Mouse (Mus musculus) right cerebral cortex, adult 18-20 months (tissue): Measurements from ENCODE around the gene Ppcs.

Experiments used
- DNase-seq: peaks from one replicate; pipeline ENCODE4 v3.0.0; 2022; ENCODE audit warnings: mixed read lengths

Gene Ppcs

DNA sequence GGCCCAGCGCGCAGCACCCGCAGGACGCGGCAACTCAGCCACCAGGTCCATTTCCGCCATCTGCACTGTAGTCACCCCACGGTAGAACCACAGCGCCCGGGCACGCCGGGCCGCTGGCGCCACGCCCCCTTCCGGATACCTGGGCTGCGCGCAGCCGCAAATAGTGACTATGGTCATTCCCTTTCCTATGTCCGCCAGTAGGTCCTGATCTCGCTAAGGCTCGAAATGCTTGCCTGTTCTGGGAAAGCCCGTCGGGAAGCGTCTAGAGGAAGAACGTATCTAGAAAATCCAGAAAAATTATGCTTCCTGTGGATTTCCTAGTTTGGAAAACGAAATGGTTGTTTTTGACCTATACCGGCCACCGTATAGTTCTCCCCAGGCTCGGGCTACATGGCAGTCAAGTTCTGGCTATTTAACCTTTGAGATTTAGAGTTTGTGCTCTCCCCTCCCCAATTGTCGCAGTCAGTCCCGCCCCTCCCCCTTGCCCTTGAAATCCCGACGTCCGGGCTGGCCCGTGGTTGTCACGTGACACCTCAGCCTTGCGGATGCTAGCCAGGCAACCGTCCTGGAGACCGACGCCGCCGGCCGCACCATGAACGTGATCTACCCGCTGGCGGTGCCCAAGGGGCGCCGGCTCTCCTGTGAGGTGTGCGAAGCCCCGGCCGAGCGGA lies at the start of gene Ppcs, which contains the start of gene Zmynd12:
TSS of gene Ppcs (minus strand) at position 127 of the 671 bp plus-strand sequence.
TSS of gene Zmynd12 (plus strand) at position 521 of the 671 bp plus-strand sequence.
- DNase-seq: peak; percentile 88

DNA sequence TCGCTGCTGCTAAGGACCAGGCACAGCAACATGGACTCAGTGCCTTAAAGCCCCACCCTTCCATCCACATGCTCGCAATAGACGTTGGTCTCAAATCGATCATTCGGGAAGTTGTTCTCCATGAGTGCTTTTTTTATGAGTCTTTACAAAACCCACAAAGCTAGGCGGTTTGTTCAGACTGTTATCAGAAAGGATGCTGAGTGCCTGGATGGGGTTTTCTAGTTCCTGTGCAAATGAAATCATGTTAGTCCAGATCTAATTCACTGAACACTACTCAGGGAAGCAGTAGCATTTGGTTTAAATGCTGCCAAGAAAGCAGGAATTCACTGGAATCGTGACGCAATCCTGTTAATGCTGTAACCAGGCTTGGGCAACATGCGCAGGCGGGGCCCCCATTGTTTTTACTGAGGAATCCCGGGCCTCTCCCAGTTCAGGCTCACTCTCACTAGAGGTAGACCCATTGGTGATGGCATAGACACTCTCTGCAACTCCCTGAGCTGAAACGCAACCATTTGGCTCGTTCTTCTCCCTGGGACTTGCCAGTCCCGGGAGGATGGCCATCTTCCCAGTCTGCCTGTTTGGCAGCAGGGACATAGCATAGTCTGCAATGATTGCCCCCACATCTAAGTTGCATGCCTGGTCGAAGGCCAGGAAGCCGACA lies 45.6 kb upstream of the Ppcs start:
- no peak for DNase-seq

DNA sequence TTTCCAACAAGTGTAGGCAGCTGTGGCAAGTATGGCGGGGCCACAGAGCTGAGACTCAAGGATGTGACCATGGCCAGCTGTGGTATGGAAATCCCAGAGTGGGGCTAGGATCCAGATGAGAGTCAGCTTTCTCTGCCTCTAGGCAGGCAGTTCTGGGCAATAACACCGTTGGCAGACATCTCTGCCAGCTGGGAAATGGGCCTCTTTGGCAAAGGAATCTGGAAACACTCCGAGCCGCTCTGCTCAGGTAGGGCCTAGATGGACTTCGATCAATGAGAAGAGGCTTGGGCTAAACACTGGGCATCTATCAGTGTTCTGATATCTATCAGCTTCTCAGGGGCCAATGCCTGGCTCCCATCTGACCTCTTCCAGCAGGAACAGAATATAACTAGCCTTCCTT lies 43.6 kb upstream of the Ppcs start:
- no peak for DNase-seq

DNA sequence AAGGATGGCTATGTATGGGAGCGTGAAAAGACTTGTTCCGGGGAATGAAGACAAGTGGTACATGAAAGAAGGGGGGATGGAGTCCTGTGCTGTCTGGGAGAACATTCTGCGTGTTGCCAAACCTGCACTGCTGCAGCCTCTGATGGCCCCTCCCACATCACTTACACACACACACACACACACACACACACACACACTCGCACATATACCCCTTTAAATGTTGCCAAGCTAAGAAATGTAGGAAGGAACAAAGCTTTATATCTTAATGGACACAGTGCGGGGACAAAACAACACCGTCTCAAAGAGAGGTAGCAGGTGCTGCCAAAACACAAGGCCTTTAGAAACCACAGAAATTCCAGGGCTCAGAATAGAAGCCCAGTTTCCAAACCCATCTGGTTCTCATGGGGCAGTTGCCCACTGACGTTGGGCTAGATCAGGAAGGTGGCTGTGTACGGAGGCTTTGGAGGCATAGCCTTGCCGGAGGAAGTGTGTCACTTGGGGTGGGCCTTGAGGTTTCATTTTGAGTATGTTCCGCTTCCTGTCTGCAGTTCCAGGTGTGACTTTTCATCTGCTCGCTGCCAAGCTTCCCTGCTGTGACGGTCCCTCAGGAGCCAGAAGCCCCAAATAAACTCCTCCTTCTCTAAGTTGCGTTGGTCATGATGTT lies 41.7 kb upstream of the Ppcs start:
- no peak for DNase-seq

DNA sequence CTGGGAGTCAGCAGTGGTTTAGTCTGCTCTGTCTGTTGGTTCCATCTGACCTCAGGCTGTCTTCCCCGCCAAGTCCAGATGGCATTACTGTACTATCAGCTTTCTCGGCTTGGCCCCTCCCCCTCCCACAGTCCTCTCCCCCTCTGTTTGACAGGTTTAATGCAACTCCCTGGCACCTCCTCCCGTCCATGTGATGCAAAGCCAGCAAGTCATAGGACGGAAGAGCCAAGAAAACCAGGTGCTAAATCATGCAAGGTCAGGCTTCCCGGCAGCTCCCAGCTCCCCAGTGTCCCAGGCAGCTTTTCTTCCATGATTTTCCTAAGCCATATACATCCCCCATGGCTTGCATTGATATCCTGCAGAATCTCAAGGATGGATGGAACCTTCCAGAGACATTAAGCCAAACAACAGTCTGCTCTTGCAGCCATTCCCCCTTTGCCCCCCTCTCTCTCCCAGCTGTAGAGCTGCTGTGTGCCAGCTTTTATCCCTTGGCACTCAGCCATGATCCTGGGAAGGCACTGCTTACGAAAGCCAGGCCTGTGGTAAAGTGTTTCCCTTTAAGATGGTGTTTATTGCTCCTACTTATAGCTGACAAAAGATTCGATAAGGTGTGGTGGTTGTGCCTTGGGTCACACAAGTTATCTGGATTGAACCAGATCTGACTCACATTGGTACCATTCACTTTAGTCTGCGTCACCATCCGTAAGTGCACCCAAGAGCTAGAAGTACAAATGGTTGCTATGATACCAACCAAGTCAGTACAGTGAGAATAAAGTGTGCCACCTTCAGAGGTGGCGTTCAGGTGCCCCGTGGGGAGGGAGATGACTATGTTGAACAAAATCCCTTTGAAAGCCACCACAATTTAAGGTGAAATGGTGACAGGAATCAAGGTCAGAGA lies 40.9 kb upstream of the Ppcs start:
- DNase-seq: peak; percentile 14

DNA sequence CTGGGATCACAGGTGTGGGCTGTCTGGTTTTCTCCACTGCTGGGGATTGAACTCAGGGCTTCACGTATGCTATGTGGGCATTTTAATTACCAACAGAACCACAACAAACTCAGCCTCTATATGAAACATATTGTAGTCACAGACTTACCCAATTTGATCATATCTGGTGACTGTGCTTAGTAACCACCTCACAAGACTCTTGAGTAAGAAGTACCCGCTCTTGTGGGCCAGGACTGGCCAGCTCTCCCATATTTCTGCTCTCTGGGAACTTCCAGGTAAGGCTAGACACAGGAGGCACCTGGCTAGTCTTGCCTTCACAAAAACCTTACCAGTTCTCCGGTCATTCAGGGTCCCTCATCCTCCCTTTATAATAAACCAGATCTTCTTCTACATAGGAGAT lies 40.2 kb upstream of the Ppcs start:
- no peak for DNase-seq

DNA sequence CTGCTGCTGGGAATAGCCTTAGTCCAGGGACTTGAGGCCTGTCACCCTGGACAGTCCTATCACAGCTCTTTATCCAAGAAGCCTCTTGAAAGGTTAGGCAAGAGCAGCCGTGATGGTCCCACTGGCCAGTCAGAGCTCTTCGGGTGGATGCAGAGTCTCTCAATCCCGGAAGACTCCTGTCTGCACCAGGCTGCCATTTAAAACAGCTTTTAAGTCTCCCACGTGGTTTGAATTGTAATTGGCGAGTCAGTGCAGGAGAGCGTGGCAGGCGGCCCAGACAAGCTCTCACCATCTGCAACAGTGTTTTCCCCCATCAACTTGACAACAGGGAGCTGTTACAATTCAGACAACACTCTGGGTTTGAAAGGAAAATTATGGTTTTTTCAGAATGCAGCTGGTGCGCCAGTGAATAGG lies 38.5 kb upstream of the Ppcs start:
- peak; percentile 87 for DNase-seq

DNA sequence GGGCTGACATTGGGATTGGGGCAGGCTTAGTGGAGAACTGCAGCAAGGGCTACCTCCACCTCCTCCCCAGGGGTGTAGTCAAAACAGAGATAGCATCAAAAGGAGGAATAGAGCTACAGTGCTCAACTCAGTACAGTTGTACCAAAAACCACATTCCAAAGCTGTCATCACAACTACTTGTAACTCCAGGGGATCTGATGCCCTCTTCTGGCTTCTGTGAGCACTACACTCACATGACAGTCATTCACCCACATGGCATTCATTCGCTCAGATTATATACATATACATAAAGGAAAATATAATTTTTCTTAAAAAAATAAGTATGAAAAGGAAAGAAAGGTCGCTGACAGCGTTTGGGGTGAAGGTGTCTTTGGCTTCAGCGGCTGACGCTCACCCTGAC lies 38.1 kb upstream of the Ppcs start:
- no peak for DNase-seq

DNA sequence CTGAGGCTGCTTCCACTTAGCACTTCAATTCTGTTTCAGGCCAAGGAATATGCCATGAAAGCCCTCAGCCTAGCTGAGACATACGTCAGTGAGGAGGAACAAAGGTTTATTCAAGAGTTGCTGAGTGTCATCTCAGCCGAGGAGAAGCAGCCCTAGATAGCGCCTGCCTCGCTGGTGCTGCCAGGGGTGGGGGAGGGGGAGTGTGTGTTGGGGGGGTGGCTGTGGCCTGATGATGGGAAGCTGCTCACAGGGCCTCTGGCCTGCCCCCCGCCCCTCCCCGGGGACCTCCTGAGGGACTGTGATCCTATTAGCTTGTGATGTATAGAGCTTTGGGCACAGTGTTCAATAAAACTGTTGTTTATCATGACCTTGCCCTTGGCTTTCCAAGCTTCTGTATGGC lies 31.3 kb upstream of the Ppcs start:
- no peak for DNase-seq

DNA sequence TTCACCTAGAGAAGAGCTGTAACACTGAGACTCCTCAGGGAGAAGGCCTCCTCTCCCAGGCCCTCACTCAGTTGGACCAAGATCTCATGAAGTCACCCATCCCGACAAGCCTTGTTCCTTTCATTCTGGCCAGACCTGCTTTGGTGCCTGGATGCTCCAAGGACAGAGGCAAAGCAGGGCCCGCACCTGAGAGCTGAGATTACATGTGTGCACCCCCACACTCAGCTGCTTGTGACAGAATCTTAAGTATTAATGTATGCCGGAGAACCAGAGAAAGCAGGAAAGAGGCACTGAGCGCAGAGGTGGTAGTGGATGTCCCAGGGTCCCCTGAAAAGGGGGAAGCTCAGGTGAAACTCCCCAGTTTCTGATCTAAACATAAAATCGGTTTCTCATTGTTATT lies 30.9 kb upstream of the Ppcs start:
- DNase-seq: no peak

DNA sequence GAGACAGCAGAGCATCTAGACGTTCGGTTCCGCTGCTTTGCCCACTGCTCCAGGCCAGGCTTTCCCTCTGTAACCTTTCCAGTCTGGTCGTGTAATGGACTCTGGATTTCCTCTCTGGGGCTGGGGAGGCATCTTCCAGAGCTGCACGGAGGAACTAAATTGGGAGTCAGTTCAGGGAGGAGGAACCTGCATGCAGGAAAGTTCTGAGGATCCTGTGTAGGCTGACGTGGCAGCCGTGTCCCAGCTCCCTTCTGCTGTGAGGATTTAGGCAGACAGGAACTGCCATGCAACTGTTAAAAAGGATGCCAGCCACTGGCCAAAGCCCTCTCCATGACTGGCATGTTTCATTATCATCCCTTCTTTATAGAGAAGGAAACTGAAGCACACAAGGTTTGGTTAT lies 28.2 kb upstream of the Ppcs start:
- no peak for DNase-seq

DNA sequence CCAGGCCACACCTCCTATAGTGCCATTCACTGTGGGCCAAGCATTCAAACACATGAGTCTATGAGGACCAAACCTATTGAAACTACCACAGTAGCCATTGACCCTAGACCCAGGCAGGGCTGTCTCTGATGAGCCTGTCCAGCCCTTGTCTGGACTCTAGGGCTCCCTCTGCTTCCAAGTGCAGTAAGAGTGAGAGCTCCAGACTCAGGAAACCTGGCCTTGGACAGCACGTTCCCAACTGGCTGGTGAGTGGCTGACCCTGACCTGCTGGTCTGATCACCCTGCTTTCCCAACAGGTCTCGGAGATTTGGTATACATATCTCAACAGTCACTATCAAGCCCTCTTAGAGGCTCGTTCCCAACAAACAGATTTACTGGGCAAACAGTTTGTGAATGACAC lies 25.6 kb upstream of the Ppcs start:
- no peak for DNase-seq

DNA sequence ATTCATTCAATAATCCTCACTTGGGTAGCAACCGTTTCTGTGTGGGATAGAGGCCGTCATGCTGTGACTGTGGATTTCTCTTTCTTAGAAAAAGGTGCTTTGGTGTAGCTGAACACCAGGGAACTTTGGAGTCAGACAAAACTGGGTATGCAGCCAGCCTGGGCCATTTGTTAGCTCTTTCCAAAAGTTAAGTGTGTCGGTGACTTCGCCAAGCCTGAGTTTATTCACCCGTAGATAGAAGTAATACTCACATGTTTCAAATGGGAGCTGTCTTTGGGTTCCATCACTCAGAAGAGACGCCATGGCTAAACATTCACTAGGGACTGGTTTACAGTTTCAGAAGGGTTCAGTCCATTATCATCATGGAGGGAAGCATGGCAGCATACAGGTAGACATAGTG lies 25.0 kb upstream of the Ppcs start:
- no peak for DNase-seq

DNA sequence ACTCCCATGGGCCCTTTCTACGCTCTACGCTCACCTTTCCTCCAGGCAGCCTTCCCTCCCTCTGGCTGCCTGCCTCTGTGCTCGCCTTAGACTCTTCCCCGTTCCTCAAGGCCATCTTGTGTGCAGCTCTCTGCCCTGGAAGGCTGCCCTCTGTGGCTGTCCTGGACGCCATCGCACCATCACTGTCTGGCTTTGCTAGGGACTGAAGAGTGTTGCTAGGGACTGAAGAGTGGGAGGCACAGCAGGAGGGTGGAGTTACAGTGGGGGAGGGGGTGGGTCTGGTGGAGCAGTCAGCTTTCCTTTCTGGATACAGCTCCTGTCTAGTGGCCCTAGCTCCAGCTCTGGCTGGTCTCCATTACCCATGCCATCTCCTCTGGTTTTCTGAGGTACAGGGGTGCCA lies 20.3 kb upstream of the Ppcs start:
- DNase-seq: no peak

DNA sequence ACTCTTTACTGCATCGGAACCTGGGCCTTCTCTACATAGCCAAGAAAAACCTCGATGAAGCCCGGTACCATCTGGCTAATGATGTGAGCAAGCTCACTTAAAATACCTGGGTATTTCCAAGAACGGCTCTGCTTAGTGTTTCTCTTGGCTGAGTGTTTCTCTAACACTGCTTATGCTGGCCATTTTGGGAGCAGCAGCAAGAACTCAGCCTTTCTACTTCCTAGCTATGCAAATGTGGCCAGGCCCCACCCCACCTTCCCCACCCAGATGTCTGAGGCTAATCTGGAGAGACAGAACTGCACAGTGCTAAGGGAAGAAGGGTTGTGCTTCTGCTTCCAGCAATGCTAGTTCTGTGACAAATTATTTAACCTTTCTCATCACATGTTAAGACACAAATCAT lies 19.6 kb upstream of the Ppcs start:
- DNase-seq: no peak

DNA sequence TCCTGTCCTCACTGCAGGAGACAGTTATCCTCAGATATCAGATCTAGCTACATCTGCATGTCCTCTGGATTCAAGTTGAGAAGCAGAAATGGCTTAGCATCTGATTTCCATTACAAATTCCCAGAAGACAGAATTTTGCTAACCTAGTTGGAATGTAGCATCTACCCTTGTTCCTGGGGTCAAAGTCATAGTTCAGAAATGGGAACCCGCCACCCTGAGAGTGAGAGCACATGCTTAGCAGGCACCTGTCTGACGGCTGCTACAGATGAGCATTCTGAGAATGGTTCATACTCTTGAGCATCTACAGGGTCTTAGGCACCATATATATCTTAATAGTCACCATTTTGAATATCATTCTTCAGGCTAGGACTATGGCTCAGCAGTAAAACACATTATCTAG lies 15.7 kb upstream of the Ppcs start:
- DNase-seq: no peak

DNA sequence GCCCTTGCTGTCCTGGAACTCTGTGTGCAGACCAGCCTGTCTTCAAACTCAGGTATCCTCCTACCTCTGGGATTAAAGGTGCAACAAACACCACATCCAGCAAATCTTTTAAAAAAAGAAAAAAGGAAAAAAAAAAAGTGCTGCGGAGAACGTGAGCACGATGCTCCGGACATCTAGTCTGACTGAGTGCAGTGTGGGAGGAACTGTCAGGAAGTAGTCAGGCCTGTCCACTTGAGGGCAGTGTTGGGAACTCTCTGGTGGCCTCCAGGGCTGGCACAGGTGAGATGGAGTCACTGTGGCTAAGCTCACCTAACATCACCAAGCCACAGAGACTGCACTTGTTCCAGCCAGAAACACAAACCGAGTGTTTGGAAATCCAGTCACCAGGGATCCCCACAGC lies 8.5 kb upstream of the Ppcs start:
- peak; percentile 24 for DNase-seq

DNA sequence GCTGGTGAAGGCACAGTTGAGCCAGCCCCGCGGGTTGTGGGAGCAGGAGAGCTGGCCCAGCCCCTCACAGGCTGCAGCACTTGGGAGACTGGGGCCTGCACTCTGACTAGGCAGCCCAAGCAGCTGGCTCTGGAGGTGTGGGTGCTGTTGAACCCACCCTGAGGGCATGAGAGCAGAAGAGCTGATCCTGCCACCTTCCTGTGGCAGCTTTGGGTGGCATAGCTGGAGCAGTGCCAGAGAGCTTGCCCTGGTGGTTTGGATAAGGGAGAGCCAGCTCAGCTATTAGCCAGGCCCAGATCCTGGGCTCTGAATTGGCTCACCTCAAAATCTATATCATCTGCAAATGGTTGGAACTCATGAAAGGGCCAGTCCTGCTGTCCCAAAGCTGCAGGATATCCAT lies 5.5 kb upstream of the Ppcs start:
- no peak for DNase-seq

DNA sequence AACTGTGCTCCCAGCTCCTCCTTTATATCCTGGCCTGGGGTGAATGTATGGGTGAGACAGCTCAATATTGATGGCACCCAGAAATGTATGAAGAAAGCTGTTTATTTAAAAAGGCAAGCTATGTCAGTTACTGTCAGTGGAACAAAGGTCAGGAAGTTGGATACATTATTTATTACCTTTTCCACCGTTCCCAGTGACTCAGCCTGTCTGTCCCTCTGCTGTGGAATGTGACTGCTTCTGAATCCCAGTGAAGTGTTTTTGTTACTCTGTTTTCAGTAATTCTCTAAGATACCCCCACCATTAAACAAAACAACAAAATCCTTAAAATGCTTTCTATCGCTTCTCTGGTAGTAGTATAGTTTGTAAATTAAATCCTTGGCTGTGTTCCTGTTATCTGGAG lies 3.4 kb upstream of the Ppcs start:
- no peak for DNase-seq

DNA sequence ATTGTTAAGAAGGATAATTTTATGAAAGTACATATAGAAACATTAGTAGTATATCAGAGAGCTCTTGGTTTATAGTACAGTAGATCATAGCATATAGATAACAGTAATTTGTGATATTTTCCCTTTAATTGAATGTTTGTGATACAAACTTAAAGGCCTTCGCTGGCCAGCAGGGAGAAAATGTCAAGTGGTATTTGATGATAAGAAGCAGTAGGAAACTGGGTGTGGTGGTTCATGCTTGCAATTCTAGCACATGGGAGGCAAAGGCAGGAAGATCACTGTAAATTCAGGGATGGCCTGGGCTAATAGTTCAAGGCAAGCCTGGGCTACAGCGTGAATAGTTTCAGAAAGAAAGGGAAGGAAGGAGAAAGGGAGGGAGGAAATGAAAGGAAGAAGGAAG lies 2.9 kb upstream of the Ppcs start:
- DNase-seq: no peak

DNA sequence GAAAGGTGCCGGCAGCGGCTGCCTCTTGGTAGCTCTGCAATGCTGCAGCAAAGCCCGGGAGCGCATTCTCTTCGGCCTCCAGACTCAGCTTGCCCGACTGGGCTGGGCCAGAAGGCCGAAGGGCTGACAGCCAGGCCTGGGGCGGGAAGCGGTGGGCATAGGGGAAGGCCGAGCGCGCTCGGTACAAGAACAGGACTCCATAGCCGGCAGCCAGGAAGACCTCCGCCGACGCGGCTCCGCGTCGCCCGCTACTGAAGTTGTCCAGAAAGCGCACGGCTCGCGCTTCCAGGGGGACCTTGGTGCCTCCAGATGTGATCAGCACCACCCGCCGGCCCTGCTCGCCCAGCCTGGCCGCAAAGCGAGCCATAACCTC lies 313 bp downstream of the Ppcs start:
- no peak for DNase-seq

DNA sequence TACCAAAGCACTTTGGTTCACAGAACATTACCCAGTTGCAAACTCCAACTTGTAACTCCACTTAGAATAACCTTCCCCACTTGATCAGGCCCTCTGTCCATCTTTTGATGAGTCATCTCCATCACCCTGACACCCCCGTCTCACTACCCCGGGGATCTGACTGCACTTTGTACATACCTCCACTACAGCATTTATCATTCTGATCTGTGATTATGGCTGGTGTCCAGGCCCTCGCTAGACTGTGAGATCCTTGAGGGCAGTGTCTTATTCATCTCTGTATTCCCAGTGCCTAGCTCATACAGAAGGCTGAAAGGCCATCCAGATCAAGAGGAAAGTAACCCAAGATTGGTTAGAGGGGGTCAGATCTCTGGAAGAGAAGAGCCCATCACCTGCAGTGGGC lies 1.0 kb downstream of the Ppcs start:
- no peak for DNase-seq

DNA sequence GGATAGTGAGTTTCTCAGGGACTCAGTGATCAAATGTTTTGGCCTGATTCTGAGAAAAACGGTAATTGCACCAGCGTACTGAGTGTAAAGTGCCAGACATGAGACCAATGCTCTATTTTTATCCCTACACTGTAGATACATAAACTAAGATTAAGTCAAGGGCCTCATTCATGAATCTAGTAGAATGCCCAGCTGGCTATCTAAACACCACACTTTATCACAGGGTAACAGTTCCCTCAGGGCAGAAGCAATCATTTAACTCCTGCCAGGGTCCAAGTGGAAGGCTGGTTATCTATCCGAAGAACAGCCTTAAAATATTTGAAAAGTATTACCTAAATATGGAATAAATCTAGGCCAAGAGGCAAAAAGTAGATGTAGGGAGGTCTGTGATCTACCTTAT lies 4.3 kb downstream of the Ppcs start:
- DNase-seq: no peak
